Mouse (Mus musculus) thymus, adult 2 months (tissue): ENCODE measurements around the gene Wdr70.

ENCODE experiments used
- CTCF ChIP-seq: fragments of 200-500 bp; IDR thresholded peaks from 2 replicates; pipeline ENCODE4 v1.5.1; 2012; ENCODE audit warnings: mild to moderate bottlenecking, control low read depth, low read length, moderate library complexity, borderline replicate concordance; ENCODE audit not compliant: control insufficient read depth, poor library complexity, insufficient read depth; ENCODE audit errors: extremely low read depth
- POLR2A ChIP-seq: fragments of 200-500 bp; IDR thresholded peaks from 2 replicates; pipeline ENCODE4 v1.6.1; 2012; ENCODE audit warnings: mild to moderate bottlenecking, low read length, control low read depth, moderate library complexity; ENCODE audit not compliant: control insufficient read depth, poor library complexity, insufficient read depth; ENCODE audit errors: extremely low read depth

DNA sequence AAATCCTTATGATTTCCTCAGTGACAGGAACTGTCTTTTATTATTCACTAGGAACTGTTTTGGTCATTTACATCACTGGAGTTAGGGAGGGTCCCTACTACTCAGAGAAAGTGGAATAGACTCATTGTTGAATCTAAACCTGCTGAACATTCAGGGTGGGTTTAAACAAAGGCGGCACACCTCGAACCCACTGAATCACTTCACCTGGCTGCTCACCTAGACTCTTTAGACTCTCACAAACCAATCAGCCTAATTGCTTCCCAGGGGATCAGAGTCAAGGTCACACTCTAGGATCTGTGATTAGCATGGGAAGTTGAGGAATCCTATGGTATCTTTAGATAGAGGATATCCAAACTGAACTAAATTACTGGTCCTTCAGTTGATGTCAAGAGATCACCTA lies 8.3 kb downstream of the Wdr70 start:
- TF ChIP-seq POLR2A (no peak), CTCF (no peak)
